Mouse (Mus musculus) liver, postnatal 0 days (tissue): Measurements from ENCODE around the gene Ppp1r18.

Source experiments
- CTCF ChIP-seq: sonication (generic); IDR thresholded peaks from 2 replicates; pipeline ENCODE4 v1.5.1; 2016; ENCODE audit warnings: antibody characterized with exemption, low read depth
- EP300 ChIP-seq: IDR thresholded peaks from 2 replicates; pipeline ENCODE4 v1.6.1; 2016; ENCODE audit warnings: antibody characterized with exemption, low read depth, mild to moderate bottlenecking

DNA sequence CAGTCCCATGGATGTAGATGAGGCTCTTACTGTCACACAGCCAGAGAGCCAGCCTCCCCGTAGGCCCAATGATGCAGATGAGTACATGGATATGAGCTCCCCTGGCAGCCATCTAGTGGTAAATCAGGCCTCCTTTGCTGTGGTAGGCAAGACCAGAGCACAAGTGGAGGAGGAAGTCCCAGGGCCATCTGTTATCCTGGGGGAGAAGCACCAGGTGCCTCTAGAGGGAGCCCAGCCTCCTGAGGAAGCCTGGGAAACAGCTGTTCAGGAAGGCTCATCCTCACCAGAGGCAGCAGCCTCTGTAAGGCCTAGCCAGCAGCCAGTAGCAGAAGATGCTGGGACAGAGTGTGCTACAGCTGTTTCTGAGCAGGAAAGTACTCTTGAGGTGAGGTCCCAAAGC is 17.3 kb upstream of the Ppp1r18 start:
- TF ChIP-seq EP300 (no peak), CTCF (peak; percentile 36)
